Mouse (Mus musculus): Measurements from ENCODE around the gene Dnajc11. TPM values are rescaled to one million over a fixed set of nuclear protein-coding genes. Genes with fewer than 3 reads are reported as not detected.
A peak's percentile ranks its signal among the peaks of the same experiment; 100 is the strongest.

The Dnajc11 gene
- total RNA-seq (2021), result 10 to 100 TPM; 54.6 to 58.8 TPM
- long read RNA-seq, experiment 1, transcript Dnajc11-201 (16 exons, 3,151 nt), result major isoform, 39 of 64 reads
- long read RNA-seq, experiment 1, partial matches to known transcripts, result 7 of 64 reads
- long read RNA-seq, experiment 1, other reads (novel, unspliced or antisense), result 16 of 64 reads
- long read RNA-seq, experiment 2, transcript Dnajc11-201 (16 exons, 3,151 nt), result major isoform, 37 of 85 reads
- long read RNA-seq, experiment 2, partial matches to known transcripts, result 5 of 85 reads
- long read RNA-seq, experiment 2, other reads (novel, unspliced or antisense), result 43 of 85 reads

DNA sequence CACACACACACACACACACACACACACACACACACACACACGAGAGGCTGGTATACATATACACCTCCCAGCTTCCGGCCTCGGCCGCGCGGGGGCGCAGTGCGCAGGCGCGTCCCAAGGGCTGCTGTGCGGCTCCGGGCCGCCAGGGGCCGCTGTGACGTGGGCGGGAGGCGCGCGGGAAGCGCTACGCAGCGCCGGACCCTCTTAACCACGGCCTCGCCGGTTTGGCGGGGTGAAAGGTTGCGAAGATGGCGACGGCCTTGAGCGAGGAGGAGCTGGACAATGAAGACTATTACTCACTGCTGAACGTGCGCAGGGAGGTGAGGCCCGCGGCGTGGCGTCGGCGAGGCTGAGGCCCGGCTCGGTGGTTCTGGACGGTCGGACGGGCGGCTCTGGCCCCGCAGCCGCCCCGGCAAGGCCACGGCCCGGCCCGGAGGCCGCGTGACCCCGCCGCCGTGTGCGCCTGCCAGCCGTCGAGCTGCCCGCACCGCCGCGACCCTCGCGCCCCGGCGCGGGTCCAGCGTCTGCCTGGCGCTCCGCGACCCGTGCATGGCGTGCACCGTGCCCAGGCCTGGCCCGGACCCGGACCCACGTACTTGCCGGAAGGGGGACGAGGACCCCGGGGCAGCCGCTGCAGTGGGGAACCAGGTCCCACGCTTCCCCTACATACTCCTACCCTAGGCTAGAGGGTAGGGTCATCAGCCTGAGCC, at the start of gene Dnajc11:
Gene Dnajc11 (plus strand): TSS at position 187 of the 710 bp plus-strand sequence.
- intact Hi-C loops (cut with DNase I), result no loop called here
- DNase-seq, result peak; percentile 84 to 95

- no peak for DNase-seq
These were observed 40.2 kb upstream of the Dnajc11 start for GRCm38 (mm10) chr4:151893241-151893640.

GRCm38 (mm10) chr4:151894926-151895325, 38.6 kb upstream of the Dnajc11 start:
- intact Hi-C loops (cut with DNase I), result no loop called here

More at GRCm38 (mm10) chr4:151893241-151893640, 40.2 kb upstream of the Dnajc11 start:
- intact Hi-C loops (cut with DNase I), result no loop called here

DNA sequence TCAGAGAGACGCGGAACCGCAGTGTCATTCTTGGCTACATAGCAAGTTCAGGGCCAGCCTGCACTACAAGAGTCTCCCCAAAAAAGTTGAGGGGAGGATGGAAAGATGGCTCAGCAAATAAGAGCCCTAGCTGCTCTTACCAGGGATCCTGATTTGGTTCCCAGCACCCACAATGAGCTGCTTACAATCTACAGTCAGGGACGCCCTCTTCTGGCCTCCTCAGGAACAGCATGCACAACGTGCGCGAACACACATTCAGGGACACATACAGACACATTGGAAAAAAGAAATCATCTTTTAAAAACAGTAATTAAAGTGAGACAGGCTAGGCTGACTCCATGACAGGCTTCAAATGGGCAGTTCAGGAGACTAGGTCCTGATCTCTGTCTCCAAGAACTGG, 37.9 kb upstream of the Dnajc11 start:
- DNase-seq, result no peak
- intact Hi-C loops (cut with DNase I), result no loop called here

More at GRCm38 (mm10) chr4:151894926-151895325, 38.6 kb upstream of the Dnajc11 start:
- DNase-seq, result no peak

DNA sequence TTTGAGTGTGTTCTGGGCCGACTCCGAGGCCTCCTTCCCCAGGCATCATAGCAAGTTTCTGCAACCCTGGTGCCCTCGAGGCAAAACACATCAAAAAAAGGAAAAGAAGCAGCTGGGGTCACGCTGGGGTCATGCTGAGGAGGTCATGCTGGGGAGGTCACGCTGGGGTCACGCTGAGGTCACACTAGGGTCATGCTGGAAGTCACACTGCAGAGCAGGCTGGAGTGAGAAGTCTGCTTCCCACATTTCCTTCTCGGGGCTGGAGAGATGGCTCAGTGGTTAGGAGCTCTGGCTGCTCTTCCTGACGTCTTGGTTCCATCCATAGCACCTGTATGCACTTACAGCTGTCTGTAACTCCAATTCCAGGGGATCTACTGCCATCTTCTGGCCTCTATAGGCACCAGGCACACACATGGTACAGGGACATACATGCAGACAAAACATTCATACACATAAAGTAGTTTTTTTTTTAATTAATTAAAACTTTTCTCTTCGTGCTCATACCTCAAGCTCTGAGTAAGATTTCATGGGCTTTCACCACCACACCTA, 36.3 kb upstream of the Dnajc11 start:
- DNase-seq, result no peak
- intact Hi-C loops (cut with DNase I), result no loop called here

- intact Hi-C loops (cut with DNase I), result no loop called here
- no peak for DNase-seq
These were observed 34.8 kb upstream of the Dnajc11 start for GRCm38 (mm10) chr4:151898600-151899245.

- intact Hi-C loops (cut with DNase I), result loop anchor here (5.0 kb wide), 2 partner anchors 38 to 763 kb away; partner anchors contain the start of gene Camta1
- no peak for DNase-seq
These were observed 33.6 kb upstream of the Dnajc11 start for GRCm38 (mm10) chr4:151899707-151900384.

- intact Hi-C loops (cut with DNase I), result loop anchor here (5.0 kb wide), 2 partner anchors 38 to 763 kb away; partner anchors contain the start of gene Camta1
These were observed 32.8 kb upstream of the Dnajc11 start for GRCm38 (mm10) chr4:151900735-151901134.

DNA sequence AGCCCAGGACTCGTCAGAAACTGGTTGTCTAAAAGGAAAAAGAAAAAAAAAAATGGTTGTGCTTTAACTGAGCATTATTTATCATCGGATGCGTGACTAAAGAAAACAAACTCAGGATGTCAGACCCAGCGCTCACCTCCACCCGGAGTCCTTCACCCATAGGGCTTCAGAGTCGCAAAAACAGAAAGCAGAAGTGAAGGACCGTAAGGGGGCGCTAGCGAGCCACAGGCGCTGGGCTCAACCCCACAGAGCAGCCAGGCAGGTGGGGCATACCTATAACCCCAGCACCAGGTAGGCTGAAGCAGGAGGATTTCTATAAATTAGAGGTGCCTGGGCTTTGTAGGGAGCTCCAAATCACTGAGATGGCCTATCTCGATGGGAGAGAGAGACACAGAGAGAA, 32.1 kb upstream of the Dnajc11 start:
- intact Hi-C loops (cut with DNase I), result loop anchor here (5.0 kb wide), 2 partner anchors 39 to 764 kb away; partner anchors contain the start of gene Camta1

More at GRCm38 (mm10) chr4:151900735-151901134, 32.8 kb upstream of the Dnajc11 start:
- no peak for DNase-seq

DNA sequence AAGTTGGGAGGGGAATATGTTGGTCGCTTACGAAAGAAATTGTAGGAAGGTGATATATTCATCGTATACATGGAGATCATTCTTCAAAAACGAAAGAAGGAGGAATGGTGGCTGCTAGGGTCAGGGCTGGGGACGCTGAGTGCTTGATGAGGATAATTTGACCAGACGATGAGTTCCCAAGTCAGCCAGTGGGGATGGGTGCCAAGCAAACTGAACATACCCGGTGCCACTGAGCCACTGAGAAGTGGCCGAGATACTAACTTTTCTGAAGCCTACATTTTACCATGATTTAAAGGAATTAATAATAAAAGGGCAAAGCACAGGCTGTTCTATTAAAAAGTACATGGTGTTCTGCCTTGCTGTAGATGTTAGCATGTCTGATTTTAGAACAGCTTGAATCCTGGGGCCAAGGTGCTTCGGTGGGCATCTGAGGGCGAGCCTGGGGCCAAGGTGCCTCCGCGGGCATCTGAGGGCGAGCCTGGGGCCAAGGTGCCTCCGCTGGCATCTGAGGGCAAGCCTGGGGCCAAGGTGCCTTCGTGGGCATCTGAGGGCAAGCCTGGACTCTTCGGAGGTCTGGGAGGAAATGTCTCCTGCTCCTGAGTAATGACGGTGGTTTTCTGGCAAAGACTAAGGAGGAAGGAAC, 31.3 kb upstream of the Dnajc11 start:
- DNase-seq, result peak in 1 of 2 experiments; percentile 41
- intact Hi-C loops (cut with DNase I), result loop anchor here (5.0 kb wide), 2 partner anchors 40 to 765 kb away; partner anchors contain the start of gene Camta1

More for the DNA sequence above, 32.1 kb upstream of the Dnajc11 start:
- no peak for DNase-seq

DNA sequence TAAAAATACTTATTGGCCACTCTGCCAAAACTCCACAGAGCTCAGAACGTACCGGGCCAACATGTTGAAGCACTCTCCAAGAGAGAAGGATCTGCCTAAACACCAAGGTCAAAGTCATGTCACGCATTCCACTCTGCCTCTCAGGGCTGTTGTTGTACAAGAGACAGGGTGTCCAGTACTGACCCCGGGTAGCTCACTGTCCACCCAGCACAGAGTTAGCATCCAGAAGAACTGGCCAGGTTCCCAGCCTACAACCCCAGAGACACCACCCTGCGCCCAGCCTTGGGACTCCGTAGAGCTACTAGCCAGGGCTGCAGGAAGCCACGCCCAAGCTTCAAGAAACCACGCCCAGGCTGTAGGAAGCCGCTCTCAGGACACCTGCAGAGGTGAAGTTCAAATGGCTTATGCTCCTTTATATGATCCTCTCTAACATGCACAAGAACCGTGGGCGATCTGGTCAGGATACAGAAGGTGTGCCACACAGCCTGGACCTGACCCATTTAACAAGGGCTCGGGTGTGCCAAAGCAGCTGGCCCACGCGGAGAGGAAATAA, 30.7 kb upstream of the Dnajc11 start:
- peak; percentile 73 to 88 for DNase-seq
- intact Hi-C loops (cut with DNase I), result loop anchor here (5.0 kb wide), 2 partner anchors 40 to 765 kb away; partner anchors contain the start of gene Camta1

DNA sequence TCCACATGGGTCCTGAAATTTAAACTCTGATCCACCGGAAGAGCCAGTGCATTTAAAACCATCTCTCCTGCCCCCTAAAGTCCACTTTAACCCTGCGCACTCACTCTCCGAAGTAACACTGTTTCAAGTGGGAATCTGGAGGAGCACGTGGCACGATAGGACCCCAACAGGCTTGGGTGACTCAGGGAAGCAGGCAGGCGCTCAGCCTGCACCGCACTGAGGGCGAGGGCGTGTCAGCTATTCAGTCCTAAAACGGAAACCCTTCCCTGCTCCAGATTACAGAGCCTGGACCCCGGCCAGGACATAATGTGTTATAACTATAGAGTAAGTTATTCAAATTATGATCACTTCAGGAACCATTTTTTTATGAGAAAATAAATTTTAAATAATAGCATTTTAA, 29.4 kb upstream of the Dnajc11 start:
- DNase-seq, result peak in 1 of 2 experiments; percentile 58
- intact Hi-C loops (cut with DNase I), result loop anchor here (5.0 kb wide), 2 partner anchors 42 to 767 kb away; partner anchors contain the start of gene Camta1

GRCm38 (mm10) chr4:151905621-151906020, 27.9 kb upstream of the Dnajc11 start:
- intact Hi-C loops (cut with DNase I), result no loop called here
- DNase-seq, result no peak

DNA sequence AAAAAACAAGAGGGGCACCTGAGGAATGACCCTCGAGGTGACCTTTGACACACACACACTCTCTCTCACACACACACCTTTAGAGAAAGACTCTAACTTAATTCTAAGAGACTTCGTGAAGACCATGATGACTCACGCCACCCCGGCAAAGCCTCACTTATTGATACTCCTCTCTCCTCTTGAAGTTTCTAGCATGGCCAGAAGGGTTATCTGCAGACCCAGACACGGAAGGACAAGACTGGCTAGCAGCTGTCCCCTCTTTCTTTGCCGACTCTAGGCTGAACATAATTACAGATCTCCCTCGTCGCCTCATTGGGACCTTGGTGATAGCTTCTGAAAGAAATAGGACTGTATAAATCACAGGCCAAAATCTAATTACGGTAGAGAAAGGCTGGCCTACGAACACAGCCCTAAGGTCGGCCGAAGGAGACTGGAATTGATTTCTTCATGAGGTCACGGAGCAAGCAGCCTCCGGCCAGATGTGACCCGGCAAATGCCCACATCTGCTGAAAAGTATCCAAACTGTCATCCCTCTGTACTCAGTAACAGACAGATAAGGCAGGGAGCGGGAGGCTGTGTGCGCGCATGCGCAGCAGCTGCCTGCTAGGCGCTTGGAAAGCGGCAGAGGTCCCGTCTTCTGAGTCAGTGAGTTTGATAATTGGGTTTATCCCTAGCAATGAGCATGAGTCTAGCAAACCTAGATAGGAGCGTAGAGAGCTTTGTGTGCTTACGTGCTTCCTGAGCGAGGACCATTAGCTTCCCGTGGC, 25.7 kb upstream of the Dnajc11 start:
- DNase-seq, result no peak

DNA sequence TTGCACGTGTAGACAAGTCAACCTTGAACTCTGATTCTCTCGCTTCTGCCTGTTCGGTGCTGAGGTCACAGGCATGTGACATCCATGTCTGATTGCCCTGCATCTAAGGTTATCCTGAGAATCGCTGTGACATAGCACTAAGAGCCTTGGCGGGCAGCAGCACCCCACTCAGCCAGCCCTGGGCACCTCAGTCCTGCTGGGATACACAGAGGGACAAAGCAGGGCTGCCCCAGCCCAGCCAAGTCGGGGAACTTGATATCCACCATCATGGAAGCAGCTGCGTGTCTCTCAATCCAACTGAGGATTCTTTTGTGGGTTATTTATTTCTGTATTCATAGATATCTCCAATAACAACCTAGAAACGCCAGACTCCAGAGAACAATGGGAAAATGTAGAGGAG, 24.7 kb upstream of the Dnajc11 start:
- DNase-seq, result peak in 1 of 2 experiments; percentile 16

More for the DNA sequence above, 25.7 kb upstream of the Dnajc11 start:
- intact Hi-C loops (cut with DNase I), result no loop called here

GRCm38 (mm10) chr4:151916271-151916670, 17.2 kb upstream of the Dnajc11 start:
- intact Hi-C loops (cut with DNase I), result no loop called here
- DNase-seq, result no peak

More for the DNA sequence above, 24.7 kb upstream of the Dnajc11 start:
- intact Hi-C loops (cut with DNase I), result no loop called here

- intact Hi-C loops (cut with DNase I), result no loop called here
- DNase-seq, result no peak
These were observed 14.2 kb upstream of the Dnajc11 start for GRCm38 (mm10) chr4:151919135-151919840.
